Mouse (Mus musculus) urinary bladder, postnatal 14 days (tissue): ENCODE measurements around the gene Mcf2l.

ENCODE experiments used
- DNase-seq: peaks from one replicate; pipeline ENCODE4 v3.0.0; 2021; ENCODE audit warnings: low spot score

Gene Mcf2l

DNA sequence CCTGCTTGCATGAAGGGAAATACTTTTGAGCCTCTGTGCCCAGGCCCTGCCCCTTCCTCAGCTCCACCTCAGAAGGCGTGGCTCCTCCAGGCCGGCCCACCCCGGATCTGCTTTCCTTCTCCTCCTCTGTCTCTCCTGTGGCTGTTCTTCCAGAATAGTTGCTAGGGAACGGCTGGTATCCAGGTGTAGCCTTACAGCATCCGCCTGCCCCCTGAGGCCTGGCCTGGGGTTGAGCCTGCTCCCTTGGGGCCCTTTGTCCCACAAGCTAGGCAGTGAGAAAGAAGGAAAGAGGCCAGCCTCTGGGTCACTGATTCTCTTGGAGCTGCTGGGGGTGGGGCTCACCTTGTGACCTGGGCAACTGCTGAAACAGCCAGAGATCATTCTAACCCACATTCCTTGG, 38.4 kb downstream of the Mcf2l start:
- DNase-seq = no peak

DNA sequence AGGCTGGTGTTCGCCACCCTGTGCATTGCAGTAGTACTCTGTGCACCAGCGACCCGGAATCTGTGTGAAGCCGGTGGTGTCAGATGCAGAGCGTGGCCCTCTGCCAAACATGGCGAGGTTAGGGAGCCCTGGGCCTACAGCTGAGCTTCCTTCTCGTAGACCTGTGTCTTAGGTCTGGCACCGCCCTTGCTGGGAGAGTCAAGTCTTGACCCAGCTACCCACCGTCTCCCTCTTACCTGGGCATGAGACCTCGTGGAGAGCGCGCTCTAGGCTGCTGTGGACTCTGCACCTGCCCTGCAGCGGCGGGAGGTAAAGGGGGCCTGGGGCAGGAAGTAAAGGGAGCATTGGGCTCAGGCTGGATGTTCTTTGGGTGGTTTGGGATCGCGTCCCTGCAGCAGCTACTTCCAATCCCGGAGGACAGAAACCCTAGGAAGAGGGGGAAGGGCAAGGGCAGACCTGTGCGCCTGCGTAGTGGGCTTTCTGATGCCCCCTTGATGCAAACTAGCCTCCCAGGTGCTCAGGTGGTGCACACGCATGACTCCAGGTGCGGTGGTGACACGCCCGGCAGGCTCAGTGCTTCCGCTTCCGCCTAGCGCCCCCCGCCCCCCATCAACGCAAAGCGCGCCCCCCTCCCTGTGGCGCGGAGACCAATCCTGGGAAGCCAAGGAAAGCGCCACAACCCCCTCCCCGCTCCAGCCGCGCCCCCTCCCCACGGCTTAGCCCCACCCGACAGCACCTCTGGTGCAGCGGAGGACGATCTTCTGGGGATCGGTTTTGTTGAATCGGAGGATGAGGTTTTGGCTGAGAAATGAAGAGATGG, 41.8 kb downstream of the Mcf2l start:
- DNase-seq = no peak

DNA sequence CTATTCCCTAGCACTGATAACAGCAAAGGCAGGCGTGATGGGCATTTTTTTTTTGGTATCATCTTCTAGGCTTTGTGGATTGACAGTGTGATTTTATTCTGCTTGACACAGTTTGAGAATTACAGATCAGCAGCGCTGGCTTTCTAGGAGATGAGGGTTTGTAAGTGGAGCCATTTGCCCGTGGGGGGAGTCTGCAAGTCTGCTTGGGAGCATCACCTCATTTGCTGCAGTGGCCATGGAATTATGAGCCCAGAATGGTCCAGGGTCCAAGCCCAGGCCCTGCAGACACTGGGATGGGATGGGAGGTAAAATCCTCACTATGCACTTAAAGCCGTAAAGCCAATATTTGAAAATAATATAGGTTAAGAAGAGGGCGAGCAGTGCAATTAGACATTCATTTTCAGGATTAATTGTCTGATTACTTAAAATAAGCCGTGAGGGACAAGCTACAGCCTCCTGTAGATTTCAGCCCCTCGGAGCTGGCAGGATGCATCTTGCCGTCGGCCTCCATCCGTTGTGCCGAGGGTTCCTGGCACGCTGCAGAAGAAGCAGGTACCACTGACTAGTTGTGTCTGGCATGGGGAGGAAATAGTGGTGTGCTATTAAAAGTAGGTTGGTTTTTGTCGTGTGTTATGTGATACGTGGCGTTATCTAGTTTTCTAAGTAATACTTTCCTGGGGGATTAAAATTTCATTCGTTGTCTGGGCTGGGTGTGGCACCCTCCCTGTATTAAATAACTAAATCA, 42.7 kb downstream of the Mcf2l start:
- DNase-seq = no peak

DNA sequence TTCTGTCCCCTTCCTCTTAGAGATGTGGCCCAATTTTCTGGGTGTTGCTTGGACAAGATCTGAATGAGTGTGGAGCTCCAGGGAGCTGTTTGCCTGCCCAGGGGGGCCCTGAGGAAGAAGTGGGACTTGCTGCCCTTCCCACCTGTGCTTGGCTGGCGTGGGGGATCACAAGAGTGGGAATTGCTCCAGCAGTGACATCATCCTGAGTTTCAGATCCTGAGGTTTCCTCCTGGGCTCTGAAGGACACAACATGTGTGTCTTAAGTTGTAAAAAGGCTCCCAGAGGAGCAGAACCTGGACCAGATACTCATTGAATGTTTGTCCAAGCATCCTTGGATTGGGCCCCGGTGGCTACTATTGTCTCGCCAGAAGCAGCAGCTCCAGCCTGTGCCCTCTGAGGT, 43.4 kb downstream of the Mcf2l start:
- no peak for DNase-seq

DNA sequence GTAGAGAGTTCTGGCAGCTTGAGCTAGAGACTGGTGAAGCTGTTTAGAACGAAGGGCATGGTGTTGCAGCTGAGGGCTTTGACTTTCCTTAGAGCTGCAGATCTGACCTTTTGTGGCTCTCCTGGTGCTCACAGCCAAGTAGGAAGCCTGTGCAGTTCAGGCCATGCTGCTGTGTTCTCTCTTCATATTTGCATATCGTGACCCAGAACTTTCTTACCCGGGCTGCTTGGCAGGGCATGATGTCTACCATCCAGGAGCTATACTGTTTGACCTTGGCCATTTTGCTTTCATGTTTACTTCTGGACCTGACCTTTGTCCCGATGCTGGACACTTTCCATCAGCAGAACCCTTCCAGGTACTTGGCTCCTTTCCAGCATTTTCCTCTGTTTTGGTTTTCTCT, 44.2 kb downstream of the Mcf2l start:
- no peak for DNase-seq

DNA sequence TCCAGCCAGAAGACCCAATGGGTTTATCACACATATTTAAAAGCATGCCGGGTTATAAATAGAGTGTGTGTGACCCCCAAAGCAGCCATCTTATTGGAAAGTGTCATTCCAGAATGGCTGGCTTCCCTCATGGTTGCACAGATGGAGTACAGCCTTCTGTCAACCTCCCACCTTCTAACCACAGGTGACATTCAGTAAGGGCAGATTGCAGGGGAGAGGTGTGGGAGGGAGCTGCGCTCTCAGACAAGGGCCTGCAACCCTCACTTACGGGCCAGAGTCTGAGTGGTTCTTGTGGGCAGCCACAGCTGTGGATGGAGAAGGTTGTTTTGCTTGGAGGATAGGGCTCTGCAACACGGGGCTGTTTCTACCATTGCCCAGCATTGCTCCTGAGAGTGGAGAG, 47.0 kb downstream of the Mcf2l start:
- no peak for DNase-seq

DNA sequence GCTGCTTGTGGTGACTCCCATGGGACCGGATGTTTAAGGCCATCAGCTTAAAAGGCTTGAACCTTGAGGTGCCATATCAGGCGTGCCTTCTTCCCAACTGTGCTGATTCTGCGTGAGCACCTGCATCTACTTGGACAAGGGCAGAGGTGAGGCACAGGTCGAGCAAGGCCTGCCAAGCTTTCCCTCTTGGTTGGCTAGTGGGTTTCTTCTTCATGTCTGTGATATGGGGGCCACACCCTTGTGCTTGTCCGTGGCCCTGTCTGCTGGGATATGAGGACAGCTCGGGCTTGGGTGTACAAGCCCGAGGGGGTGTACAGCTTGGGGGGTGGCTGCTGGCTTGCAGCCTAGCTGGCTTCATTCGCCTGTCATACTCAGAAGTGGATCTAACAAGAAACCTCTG, 51.4 kb downstream of the Mcf2l start:
- no peak for DNase-seq

DNA sequence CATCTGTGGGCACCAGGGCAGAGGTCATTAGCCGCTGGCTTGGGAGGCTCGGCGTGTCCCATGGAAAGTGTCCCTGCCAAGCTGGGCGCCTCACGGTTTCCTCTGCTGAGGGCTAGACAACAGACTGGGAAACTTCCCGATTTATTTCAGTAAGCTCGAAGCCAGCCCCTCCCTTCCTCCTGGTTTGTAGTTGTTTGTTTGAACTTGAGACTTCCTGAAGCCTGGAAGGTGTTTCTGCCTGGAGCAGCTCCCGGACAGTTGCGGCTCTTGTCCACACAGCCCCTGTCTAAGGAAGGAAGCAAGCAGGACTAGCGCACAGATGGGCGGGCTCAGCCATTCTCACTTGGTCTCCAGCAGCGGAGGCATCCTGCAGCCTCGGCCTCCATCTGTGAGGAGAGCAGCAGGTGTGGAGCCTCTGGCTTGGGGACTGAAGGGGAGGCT, 52.4 kb downstream of the Mcf2l start:
- DNase-seq = no peak

DNA sequence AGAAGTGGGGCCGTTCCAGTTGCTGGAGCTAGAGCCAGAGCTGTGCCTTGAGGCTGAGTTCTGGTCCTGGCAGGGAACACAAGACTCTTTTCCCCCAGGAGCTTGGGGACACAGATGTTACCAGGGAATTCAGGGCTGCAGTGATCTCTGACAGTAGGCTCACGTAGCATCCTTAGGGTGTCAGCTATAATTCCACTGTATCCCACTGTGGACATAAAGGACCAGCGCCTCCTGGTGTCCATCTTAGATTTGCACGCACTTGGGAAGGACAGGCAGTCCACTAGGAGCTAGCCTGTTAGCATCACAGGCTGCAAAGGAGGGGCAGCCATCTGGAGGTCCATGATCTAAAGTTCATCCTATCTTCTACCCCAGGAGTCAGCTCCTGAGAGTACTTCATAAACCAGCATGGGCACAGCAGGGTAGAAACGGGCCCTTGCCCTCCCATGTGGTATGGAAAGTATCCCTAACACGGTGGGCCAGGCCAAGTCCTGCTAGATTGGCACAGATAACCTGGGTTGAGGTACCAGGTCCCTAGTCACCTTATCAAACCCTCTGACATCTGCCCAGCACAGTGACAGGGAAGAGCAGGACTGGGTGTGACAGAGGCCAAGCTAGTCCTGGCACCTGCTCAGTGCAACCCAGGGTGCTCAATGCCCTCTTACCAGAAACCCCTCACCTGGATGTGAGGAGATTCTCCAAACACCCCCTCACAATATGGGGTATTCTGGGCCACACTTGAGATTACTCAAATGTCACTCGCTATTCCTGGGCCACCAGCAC, 53.8 kb downstream of the Mcf2l start:
- DNase-seq = peak; percentile 67

DNA sequence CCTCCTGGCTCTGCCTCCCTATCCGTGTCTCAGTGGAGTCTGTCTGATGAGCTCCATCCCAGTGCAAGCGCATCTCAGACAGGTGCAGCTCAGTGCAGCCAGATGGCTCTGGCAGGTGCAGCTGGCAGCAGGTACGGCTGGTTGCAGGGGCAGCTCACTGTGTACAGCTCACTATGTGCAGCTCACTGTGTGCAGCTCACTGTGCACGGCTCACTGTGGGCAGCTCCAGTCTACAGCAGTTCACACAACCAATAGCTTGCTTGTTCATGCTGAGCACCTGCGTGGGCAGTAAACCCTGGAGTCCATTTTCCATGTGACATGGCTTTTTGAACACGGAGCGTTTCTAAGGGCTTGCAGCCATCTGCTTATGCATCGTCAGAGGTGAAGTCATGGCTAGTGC, 54.4 kb downstream of the Mcf2l start:
- no peak for DNase-seq

DNA sequence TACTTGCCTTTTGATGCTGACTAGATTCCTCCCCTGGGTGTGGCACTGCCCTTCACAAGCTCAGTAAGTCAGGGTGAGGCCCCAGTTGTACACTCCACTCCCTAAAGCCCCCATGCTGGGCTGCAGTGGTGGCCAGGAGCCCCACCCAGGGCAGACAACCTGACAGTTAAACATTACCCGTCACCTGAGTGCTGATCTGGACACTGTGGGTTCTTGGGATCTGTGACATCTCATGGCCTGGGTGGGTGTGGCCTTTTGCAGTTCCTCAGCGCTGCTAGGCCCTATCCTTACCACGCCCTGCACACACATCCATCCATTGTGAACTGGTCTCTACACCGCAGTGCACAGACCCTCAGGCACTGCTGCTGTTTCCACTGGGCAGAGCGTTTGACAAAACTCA, 55.3 kb downstream of the Mcf2l start:
- DNase-seq = no peak

DNA sequence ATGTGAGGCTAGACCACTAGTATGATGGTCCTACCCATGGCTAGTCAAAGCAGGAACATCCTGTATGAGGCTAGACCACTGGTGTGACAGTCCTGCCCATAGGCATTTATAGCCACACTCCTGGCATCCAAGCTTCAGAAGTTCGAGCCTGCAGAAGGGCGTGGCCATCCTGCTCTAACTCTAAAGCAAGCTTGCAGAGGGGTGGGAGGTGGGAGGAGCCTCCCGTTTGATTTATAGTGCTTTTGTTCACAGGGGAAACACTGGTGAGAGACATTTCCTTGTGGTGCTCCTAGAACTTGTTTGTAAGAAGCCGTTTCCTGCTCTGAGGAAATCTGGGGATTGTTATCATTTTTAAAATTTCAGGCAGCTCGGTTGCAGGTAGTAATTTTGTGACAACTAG, 56.7 kb downstream of the Mcf2l start:
- no peak for DNase-seq

DNA sequence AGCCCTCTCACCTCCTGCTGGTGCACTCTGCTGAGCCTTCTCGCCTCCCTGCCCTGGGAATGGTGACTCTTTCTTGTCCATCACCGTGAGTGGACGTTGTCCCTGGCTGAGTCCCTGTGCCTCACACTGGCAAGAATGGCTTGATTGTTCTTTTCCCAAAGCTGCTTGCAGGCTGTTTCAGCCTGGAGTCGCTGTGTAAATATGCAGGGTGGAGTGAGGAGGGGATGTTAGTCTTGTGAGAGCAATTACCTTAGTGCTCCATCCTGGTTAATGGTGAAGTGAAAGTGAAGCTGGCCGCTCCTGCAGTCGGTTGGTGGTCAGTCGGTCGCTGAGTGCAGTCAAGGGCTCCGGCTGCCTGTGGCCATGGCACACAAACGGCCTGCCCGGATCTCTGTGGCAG, 57.8 kb downstream of the Mcf2l start:
- DNase-seq = no peak

DNA sequence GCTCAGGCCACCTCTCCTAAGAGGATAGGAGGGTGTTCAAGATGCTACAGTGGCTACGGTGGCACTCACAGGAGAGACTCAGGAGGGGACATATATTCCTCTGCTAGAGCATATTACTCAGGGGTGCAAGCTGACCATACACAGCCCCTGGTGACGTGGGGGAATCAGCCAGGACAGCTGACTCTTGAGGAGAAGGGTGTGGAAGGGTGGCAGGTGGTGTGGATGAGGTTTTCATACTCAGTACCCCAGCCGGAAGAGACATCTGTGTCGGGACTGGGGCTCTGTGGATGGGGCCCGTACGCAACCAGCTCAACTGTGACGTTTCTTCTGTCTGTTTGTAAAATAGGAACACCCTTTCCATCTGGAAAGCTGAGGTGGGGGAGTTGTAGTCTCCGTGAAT, 58.9 kb downstream of the Mcf2l start:
- no peak for DNase-seq

DNA sequence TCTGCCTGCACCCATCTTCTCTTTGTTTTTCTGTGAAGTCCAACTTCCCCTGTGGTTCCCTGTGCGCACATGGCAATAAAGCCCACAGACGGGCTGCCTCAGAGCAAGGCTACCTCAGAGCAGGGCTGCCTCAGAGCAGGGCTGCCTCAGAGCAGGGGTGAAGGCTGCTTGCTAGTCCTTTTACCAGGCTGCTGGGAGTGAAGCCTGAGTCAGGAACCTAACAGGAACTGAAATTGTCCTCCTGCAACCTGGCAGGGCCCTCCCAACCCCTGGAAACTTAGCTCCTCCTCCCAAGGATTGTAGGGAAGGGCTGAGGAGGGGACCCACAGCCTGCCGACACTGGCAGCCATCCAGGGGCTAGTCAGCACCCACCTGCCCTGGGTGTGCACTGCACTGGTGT, 60.2 kb downstream of the Mcf2l start:
- DNase-seq = no peak

DNA sequence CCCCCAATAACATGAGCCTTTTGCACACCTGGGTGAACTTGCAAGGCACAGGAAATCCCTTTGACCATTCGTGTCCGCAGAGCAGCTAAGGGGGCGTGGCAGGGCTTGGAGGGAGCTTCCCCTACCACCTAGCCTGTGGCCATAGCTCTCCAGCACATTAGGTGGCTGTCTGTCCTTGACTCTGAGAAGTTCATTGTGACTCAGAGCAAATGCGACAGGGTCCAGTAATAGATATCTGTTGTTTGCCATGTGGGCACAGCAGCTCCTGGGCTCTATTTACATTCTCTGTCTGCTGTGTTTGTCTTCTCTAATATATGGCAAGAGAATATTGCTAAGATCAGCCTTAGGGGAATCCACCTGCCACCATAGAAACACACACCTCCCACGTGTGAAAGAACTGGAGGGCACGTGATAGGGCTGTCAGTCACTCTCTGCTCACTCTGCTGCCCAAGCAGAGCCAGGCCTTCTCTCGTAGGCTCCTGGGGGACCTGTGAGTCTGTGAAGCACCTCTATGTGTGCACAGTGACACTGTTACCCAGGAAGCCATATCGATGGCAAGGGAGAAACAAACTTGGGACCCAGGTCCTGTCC, 60.9 kb downstream of the Mcf2l start:
- no peak for DNase-seq

DNA sequence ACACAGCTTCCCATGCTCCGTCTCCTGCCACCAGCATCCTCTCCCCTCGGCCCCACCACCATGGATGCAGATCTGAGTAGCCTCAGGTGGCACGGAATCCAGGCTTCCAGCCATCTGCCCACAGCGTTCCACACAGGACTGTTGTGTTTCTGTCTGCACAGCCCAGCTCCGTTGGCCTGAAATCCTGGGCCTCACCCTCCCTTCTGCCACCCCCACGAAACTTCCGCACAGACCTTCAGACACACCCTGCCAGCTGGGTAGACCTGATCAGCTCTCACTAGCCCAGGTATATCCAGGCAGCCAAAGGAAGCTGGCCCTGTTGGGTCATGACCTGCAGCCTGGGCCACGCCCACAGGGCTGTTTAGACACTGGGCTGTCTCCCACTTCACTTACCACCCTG, 66.9 kb downstream of the Mcf2l start:
- peak; percentile 16 for DNase-seq

DNA sequence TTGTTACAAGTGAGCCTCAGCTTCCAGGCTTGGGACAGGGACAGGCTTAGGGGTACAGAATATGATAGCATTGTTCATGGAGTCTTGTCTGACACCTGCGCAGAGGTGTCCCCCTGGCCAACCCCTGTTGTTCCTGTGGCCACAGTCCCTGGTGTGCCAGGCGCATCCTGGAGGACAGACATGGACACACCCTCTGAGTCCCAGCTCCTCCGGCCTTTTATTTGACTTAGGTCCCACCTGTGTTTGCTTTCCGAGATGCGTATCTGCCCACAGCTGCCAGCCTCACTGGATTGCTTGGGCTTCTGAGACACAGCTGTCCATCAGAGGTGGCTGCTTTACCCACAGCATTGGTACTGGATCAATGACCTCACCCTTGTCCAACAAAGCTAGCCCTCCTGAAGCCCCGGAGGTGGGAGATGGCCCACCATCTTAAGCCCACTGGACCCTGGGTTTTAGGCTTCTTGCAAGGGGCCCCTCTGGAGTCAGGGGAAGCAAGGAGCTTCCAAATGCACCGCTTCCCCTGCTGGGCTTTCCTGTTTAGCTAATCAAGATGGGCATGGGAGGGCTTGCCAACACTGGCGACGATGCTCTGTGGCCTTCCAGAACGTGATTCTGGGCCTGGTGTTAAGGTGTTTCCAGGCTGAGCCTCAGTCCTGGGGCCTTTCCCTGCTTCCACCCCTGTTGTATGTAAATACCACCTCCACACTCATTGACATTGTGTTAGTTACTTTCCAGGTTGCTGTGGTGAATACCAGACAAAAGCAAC, 67.7 kb downstream of the Mcf2l start:
- peak; percentile 26 for DNase-seq

DNA sequence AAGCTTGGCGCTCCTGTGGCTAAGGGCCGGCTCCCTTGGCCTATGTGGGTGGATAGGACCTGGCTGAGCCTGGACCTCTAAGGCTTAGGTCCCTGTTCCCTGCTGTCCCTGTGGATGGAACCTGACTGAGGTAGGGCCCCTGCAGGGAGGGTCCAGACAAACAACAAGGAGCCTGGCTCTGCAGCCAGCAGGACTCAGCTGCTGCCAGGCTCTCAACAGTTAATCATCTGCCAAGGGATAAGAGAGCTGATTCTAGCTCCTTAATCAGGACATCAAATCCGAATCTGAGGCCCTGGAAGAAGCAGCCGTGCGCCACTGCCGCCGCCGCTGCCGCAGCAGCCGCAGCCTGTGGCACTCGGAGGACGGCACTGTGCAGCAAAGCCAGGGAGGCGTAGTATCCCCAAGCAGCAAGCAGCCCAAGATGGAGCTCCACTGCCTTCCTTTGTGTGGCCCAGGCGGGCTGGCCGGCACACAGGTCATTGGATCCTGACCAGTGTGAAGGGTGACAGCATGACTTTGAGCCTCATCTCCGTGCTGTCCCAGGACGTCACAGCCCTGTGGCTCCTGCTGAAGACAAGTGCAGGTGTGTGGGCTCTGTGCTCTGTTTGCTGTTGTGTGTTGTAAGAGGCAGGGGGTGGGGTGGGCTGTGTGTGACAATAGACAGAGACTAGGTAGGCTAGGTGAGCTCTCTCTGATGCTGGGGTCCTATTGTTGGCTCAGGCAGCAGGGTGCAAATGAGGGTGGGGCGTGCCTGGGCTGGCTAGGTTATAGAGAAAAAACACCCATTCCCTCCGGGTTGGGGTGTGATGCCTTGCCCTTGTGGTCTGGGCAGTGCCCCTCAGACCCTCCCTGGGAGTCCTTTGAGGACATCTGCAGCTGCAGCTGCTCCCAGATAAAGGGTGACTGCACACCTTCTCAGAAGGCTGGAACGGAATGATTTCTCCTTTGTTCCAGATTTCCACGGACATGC, 74.3 kb downstream of the Mcf2l start:
- no peak for DNase-seq

DNA sequence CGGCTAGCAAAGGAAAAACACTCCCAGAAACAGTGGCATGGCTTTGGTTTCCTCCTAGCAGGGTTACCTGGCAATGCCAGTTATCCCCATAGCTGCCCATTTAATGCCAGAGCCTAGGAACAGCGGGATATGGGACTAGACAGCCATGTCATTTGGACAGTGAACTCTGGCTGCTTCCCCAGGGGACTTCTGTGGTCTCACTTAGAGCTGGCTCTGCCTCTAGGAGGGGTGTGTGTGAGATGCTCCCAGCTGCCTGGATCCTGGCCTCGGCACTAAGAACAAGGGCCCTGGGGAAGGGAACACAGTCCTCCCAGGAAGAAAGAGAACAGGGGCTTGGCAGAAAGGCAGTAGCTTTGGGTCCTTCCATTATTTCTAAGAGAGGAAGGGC, 75.0 kb downstream of the Mcf2l start:
- no peak for DNase-seq
